23 mouse cellular contexts compared by ENCODE assay signal in genomic region chr3:123481266-123481665, GRCm38 (mm10). TPM values are rescaled to one million over a fixed set of nuclear protein-coding genes. Genes with fewer than 3 reads are reported as not detected.
A peak's percentile ranks its signal among the peaks of the same experiment; 100 is the strongest.
DNase-seq lines count a peak whose midpoint lies in the region; ATAC-seq and TF ChIP-seq lines count a peak whose summit lies in the region.
"Had no signal": no experiment of that assay in that cellular context is flagged by ENCODE, and none has a peak within 500 bp of the region (broad histone marks: within the 10 kb centered on the region; RNA-seq: fewer than 3 reads in every experiment).

No protein-coding gene starts in this region.

- no peak overlapping the region for H3K4me3 ChIP-seq in gastrocnemius, adult 2 months
- H3K4me3 ChIP-seq: embryonic facial prominence, embryonic 10.5 days; embryonic facial prominence, embryonic 12.5 days; forebrain, embryonic 13.5 days; forebrain, embryonic 15.5 days had no signal

- ATAC-seq in common myeloid progenitor, adult 5-6 weeks (replicated peaks; ENCODE audit: low read depth, poor library complexity, severe bottlenecking), result 0 out of 2 replicates have a peak, but pooled peaks have one; percentile 50
- ATAC-seq in megakaryocyte, adult 5-6 weeks (ENCODE audit: poor library complexity, severe bottlenecking), result peak; percentile 97
- ATAC-seq: activated CD4-positive, CD25-positive, alpha-beta regulatory T cell, adult 4 months; CD4-positive, CD25-positive, alpha-beta regulatory T cell, adult 4 months; forebrain, embryonic 13.5 days; forebrain, embryonic 15.5 days; forebrain, postnatal 0 days; Patski had no signal

- intact Hi-C loops in gastrocnemius, adult 2 months (cut with DNase I), result no loop called here

- no peak for TF ChIP-seq CTCF in gastrocnemius, adult 2 months (IDR thresholded peaks at IDR 0.05)

- no peak overlapping the region for H3K27ac ChIP-seq in gastrocnemius, adult 2 months
- H3K27ac ChIP-seq: embryonic facial prominence, embryonic 10.5 days; embryonic facial prominence, embryonic 12.5 days; forebrain, embryonic 13.5 days; forebrain, embryonic 15.5 days had no signal

- DNase-seq in 416B (ENCODE audit: low read depth), result peak; percentile 74
- DNase-seq in cerebellum, postnatal 25 days, result no peak
- DNase-seq in gastrocnemius, adult 2 months, result no peak
- no peak for DNase-seq in layer of hippocampus, adult 11-12 months (ENCODE audit: low spot score)
- DNase-seq: adrenal gland, adult 8-10 months; adrenal gland, postnatal 14 days; adrenal gland, postnatal 36 days; B cell, adult 2 months; cerebellum, adult 11-12 months; cerebellum, adult 2 months; cerebellum, adult 9-10 months; cerebellum, postnatal 10 days; cerebellum, postnatal 36 days; forebrain, postnatal 0 days had no signal

RNA-seq across cellular contexts. Expression of gene Prss12, which starts 34.6 kb away (rescaled TPM):
- not detected in 2 replicates for total RNA-seq in common myeloid progenitor, adult 5-6 weeks (2017)
- 0.16 TPM in 1 of 2 replicates, not detected in the other for total RNA-seq in megakaryocyte, adult 5-6 weeks (2015)
- total RNA-seq in megakaryocyte, adult 5-6 weeks (2017), result 0.26 TPM in 1 of 2 replicates, not detected in the other
- total RNA-seq in gastrocnemius, adult 2 months (2021), result under 1 TPM; 0.36 to 0.73 TPM
